Mouse (Mus musculus) kidney, adult 9 months (tissue): ENCODE measurements around the gene Lrtm2.
A peak's percentile ranks its signal among the peaks of the same experiment; 100 is the strongest.

Source experiments
- DNase-seq: peaks from one replicate; pipeline ENCODE4 v3.0.0; 2022

Lrtm2 gene

DNA sequence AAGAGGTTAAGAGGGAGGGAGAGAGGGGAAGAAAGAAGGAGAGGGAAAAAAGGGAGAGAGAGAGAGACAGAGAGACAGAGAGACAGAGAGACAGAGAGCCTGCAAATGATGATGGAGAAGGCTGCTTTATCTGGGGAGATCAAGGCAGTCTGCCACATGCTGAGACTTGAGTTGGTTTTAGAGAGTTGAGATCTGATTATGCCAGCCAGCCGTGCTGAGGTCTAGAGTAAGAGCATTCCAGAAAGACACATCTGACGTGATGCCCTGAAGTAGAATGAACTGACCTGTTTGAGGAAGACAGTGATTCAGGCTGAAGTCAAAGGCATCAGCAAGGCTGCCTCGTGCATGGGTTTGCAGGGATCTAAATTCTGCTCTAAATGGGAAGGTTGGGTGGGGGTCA is 3.3 kb upstream of the Lrtm2 start:
- DNase-seq, result no peak

DNA sequence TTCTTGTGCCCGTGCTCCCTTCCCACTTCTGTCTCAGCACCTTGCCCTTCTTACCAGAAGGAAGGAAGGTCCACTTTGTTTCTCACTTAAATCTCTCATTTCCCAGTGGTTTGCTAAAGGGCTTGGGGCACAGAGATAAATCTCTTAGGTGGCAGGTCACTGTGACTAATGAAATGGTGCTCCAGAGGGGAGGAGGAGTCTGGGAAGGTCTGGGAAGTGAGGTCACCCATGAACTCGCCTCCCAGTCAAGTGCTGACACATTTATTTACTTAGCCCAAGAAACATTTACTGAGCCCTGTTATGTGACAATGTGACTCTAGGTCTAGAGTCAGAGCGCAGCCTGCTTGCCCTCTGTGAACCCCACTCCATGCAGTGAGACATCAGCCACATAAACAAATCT is 2.6 kb upstream of the Lrtm2 start:
- peak; percentile 38 for DNase-seq

DNA sequence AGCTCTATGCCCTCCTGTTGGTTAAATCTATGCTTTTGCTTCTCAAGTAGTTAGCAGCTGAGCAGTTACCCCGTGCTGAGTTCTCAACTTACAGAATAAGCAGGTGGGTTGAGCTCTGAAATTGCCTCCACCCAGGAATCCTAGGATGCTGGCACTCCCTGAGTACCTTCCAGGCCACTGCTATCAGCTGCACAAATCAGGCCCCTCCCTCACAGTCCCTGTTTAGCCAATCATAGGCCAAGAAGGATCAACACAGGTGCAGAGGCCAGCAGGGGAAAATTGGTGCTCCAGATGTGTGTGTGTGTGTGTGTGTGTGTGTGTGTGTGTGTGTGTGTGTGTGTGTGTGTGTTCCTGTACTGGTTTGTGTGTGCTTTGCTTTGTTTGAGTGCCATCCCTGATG is 1.5 kb upstream of the Lrtm2 start:
- no peak for DNase-seq

DNA sequence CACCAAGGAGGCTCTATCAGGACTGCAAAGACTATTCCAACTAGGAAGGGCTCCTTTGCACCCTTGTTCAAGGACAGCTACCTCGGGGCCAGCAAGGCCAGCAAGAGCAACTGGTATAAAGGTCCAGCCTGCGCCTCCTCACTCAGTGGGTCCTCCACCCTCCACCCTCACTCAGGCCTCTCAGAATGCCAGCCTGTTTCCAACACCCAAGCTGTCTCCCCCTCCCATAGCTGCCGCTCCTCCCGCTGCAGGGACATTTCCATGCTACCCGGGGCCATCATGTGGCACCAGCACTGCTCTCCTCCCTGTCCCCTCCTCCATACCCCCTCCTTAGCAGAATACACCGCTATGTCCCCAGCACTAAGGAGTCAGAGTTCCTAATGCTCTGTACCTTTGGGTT is 630 bp downstream of the Lrtm2 start:
- DNase-seq, result no peak

DNA sequence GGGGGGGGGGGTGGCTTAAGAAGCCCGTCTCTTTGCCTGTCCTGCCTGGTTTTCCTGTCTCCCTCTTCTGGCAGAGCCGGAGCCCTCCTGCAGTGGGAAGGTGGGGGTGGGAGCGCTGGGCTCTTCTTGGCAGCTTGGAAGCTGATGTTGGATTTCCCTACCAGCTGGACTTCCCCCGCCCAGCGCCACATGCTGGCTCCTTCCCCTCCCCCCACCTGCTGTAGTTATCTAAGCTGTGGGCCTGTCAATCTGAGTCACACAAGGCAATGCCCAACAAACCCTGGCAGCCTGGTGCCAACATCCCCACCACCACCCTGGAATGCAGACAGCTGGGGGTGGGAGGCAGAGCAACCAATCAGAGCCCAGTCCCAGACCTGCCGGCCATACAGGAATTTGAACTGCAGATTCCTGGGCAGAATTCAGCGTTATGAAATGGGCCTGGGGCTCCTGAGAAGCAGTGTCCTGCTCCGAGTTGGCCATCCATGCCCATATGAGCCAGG is 1.3 kb downstream of the Lrtm2 start:
- peak; percentile 70 for DNase-seq

DNA sequence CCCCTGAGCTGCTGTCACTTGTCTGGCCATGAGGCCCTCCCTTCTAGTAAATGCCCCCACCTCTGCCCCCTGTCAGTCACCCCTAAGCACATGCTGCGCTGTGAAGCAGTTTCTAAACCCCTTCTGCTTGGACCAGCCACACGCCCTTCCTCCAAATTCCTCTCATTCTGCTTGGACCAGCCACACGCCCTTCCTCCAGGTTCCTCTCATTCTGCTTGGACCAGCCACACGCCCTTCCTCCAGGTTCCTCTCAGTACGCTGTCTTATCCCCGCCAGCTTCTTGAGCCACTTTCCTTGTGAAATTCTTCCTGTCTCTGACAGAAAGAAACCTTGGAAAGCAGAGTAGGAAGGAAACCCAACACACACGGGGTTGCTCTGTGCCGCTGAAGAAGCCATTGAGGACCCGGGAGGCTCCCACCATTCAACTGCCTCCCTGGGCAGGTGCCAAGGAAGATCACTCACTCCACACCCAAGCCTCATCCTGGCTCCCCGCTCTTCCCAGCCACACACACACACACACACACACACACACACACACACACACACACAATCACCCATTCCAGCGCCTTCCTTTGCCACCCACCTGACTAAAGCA is 1.9 kb downstream of the Lrtm2 start:
- DNase-seq, result no peak

DNA sequence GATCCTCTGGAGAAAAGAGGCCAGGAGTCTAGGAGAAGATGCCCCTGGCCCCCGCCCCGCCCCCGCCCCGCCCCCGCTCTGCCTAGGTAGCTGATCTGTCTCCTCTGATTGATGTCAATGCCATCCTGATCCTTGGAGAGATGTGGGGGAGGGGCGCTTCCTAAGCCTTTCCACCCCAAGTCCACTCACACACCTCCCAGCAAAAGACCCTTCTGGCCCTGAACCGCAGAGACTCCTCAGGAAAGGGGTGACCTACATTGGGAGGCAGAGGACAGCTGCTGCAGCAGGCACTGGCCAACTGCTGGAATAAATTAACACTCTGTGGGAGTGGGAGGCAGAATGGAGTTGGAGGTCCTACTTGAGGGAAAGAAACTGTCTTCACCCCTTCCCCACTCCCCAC is 4.0 kb downstream of the Lrtm2 start:
- DNase-seq, result no peak

DNA sequence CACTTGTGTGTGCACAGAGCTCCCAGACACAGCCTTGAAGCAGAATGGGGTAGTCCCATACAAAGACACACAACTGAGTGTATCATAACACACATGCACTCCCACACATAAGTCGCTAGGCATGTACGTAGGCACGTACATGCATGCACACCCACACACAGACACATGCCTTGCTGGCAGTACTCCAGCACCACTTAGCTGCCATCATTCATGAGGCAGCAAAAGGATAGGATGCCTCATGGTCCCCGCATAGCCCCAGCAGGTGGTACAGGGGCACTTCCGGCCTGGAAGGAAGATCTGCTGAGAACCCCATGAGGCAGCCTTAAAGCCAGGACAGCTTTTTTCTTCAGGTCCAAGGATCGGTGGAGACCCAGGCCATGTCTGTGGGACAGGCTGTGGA is 4.6 kb downstream of the Lrtm2 start:
- DNase-seq, result no peak

DNA sequence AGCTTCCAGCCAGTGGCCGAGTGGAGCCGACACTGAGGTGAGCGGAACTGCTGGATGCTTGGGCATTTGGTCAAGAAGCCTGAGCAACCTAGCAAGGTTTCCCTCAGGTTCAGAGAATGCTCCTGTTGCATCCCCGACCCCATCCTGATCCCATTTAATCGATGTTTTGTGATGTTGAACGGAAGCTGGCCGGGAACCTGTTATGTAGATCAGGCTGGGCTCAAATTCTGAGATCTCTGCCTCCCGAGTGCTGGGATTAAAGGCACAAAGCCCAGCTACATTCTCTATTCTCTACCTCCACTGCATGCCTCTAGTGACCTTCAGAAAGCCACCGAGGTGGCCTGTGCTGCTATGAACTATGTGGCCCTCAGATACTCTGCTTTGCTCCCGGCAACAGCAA is 5.8 kb downstream of the Lrtm2 start:
- no peak for DNase-seq

DNA sequence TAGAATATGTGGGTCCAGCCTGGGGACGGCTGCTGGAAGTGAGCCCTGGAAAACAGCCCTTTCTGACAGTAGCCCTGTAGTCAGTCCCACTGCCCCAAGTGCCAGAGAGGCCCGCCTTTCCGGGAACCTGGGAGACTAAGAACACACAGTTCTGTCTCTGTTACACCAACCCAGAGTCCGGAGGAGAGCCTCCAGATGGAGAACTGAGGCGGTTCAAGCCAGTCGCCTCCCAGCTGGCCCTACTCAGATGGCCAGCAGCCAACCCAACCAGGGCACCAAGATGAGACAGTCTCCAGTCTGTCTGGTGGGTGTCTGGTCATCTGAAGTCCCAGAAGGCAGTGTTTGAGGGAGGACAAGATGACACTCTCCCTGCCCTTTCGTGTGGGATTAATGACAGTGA is 8.8 kb downstream of the Lrtm2 start:
- no peak for DNase-seq

DNA sequence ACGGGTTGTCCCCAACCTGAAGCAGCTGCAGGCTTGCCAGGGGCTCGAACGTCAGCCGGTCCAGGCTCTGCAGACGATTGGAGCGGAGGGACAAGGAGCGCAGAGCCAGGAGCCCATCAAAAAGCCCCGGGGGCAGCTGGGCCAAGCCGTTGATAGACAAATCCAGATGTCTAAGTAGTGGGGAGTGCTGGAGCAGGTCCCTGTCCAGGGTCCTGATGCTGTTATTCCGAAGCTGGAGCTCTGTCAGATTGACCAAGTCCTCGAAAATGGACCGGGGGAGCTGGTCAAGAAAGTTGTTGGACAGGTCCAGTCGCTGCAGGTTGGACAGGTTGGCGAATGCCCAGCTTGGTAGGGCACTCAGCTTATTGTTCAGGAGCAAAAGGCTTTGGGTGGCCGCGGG is 10.1 kb downstream of the Lrtm2 start:
- peak; percentile 34 for DNase-seq

DNA sequence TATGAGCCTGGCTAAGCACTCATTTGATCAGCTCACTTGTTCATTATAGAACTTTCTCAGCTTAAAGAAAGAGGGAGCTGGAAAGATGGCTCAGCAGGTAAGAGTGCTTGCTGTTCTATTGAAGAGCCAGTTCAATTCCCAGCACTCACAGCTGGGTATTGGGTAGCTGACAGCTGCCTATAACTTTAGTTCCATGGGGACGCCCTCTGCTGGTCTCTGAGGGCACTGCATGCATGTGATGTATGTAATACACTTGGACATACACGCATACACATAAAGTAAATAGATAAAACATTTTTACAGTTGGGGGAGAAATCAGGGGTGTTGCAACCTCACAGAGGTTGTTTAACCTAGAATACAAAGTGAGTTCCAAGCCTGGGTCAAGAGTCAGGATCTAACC is 11.2 kb downstream of the Lrtm2 start:
- DNase-seq, result no peak

DNA sequence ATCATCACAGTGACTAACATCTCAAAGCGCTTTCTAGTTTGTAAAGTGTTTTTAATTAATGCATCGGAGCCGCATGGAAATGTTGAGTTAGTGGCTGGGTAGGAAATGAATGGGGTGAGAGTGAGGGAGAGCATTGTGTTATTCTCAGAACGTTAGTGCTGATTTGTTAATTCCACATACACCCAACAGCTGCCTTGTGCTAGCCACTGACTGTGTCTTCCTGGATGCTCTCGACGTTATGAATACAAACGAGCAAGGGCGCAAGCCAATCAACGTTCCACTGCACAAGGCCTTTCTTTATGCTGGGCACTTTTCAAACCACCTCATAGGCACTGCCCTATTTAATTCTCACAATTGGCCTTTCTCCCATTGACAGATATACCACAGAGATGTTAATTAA is 11.8 kb downstream of the Lrtm2 start:
- no peak for DNase-seq

DNA sequence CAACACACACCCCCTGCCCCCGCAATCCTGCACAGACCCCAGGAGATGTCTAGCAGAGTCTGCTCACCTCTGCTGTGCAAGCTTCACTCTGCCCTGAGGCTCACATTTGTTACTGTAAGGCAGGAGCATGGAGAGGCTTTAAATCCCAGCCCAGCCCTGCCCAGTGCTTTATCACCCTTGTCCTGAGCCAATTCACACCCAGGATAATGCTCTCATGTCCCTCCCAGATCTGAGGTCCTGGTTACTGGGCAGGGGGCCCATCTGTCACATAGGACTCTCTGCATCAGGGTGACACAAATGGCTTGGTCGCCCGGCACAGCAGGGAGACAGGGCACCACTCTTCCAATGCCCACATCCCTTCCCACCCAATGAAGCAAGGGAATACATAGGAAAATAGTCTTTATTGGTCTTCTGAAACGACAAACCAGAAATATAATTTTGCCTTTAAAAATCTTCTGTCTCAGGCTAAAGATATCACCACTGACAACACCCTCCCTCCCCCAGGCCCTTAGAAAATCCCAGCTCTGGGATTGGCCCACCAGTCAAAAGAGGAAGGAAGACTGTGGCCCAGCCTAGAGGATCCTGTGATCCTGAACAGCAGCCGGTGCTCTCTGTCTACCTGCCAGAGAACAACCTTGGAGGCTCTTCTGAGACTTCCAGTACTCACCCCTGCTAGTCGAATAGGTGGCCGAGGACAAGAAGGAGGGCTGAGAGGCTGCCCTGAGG is 15.7 kb downstream of the Lrtm2 start:
- no peak for DNase-seq

DNA sequence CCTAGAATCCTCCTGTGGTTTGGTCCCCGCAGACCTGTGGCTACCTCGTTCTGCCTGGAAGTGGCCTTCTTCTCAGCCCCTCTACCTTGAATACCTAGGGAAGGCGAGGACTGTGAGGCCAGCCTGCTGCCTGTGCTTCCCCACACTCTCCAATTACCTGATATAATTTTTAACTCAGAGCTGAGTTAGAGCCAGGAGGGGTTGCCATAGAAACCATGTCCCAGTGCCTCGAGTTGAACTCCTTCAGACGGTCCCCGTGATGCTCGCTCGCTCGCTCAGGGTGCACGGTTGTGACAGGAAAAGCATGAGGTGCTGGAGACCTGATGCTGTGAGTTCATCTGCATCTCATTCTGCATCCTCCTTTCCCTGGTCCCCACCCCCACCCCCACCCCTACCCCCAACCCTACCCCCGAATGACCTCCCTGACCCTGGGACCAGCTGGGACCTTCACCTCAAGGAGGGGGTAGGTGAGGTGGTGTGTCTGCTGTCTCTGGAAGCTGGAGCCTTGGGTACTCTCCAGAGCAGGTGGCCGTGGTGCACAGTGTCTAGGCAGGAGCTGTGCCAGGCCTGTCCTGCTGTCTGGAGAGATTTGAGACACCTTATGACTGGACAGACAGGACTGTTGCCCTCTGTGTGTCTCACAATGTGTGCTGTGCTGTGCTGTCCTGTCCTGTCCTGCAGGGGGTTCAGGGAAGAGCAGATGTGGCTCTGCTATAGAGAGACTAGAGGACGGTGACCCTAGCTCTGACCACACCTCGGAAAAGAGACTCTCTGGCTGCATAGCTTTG is 16.8 kb downstream of the Lrtm2 start:
- DNase-seq, result peak; percentile 74

DNA sequence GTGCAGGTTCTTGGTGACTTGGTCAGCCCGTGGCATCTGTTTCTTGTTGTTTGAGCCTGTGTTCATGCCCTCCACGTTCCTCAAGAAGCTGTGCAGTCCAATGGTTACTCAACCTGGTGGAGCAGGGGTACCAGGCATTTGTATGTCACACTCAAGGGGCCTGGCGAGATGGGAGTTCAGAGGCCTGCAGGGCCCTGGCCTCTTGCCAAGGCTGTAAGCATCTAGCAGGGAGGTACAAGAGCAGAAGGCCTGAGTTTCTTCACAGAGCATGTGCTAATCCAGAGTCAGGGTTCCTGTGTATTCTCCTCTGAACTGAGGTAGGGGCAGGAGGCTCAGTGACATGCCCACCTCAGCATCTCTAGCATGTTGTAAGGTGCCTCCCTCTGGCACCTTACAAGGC is 17.5 kb downstream of the Lrtm2 start:
- no peak for DNase-seq

DNA sequence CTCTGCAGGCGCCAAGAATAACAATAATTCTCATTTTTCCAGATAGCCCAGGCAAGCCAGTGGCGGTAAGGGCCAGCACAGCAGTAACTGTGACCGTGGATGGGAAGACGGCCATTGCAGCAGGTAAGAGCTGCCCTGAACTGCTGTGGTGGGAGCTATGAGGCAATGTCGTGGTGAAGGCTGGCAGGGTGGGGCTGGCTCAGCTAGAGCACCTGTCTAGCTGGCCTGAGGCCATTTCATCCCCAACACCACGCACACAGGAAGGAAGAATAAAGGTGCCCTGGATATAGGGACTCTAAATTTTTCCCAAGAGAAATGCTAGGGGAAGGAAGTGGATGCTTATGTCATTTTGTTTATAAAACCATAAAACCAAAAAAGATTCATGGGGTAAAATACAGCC is 18.2 kb downstream of the Lrtm2 start:
- no peak for DNase-seq

DNA sequence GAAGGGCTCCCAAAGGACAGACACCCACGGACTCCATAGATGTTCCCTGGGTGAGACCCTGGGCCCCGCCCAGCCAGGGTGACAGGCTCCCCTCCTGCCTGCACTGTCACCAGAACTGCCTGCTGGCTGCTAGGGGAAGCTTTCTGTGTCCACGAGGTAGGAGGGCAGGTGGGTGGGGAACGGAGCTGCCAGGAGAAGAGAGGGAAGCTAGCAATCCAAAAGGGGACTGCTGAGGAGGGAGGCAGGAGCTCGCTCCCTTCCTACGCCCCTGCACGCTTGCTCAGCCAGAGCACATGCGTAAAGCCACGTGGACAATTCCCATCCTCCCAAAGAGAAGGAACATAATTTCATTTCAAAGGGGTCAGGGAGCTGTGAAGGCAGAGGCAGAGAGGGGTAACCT is 20.4 kb downstream of the Lrtm2 start:
- DNase-seq, result no peak

DNA sequence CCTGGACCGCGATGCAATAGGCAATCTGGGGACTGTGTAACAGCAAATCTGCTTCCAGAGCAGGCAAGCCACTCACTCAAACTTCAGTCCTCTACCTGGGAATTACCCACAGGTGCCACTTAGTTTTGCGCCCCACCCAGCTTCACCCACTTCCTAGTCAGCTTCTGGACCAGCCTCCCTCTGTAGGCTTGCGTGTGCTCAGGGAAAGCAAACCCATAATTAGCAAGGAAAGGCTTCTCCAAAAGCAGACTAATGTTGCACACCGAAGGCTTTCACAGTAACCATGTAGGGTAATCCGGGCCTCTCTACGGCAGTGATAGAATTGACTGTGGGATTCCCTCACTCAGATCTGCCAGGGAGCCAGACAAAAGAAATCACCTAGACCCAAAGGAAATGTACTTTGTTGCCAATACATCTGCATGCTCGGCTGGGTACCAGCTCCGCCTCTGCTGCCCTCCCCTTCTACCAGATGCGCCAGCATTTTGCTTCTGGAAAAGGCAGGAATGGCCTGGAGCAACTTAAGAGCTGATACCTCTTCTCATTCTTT is 22.6 kb downstream of the Lrtm2 start:
- no peak for DNase-seq

DNA sequence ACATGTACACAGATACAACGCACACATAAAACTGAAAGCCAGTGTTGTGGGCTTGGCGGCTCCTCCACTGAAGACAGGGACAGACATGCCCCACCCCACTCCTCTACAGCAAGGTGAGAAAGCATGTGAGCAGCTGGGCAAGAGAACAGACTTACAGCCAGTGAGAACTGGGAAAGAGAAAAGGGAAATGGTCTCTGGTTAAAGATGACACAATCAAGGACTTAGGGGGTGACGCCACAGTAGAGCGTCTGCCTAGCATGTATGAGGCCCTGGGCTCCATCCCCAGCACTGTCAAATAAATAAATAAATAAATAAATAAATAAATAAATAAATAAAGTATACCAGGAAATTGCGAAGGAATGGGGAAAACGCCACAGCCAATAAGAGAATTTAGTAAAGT is 27.2 kb downstream of the Lrtm2 start:
- DNase-seq, result no peak

DNA sequence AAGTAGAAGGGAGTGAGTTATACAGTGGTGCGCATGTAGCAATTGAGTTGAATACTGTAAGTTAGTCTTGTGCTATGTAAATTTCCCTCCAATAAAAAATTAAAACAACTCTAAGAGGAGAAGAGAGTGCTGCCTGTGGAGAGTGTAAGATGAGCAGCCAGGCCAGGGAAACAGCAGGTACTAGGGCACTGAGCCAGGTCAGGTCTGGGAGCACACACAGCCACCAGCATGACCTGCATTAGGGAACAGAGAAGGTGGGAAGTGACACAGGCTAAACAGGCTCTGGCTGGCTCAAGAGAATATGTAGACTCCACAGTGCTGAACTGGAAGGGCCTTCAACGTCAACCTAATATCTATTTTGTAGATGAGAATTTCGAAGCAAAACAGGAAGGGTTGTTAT is 29.3 kb downstream of the Lrtm2 start:
- DNase-seq, result no peak

DNA sequence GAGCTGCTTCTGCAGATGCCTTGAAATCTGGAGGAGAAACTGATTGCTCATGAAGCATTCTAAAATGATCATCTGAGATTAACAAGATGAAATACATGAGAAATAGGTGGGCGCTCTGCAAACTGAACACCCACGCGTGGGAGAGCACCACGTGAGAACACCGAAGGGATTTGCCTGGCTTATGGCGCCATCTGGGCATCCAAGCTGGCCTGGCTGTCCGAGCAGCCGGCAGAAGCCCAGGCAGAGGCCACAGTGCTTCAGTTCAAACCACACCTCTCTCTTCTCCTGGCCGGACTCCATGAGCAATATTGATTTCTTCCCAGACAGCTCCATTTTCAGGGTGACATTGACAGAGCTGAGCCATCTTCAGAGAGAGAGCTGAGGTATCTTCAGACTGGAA is 49.8 kb downstream of the Lrtm2 start:
- DNase-seq, result no peak

DNA sequence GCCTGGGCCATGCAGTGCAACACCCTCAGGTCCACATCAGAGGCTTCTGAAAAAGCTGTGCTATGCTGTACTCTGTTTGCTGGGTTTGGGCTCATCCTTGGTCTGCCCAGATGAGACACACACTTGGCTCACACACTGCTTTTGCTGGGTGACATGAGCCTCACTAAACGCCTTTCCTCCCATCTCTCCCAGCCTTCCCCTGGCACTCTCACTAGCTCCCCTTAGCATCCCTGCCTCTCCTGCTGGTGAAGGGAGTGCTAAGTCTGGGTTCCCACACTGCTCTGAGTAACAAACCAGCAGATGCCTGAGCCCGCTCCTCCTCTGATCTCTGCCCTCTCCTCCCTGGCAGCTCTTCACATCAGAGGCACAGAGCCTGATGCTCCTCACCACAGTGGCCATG is 53.9 kb downstream of the Lrtm2 start:
- no peak for DNase-seq
